Mouse (Mus musculus) granulocyte monocyte progenitor cell, adult 5-6 weeks (primary cell): ENCODE results near the gene Hspe1. TPM values are rescaled to one million over a fixed set of nuclear protein-coding genes. Genes with fewer than 3 reads are reported as not detected.
A peak's percentile ranks its signal among the peaks of the same experiment; 100 is the strongest.

Experiments used
- ATAC-seq: replicated peaks from 2 replicates; pipeline ENCODE4 v1.8.0; 2016; ENCODE audit warnings: mild to moderate bottlenecking, moderate TSS enrichment, inconsistent platforms; ENCODE audit not compliant: poor library complexity, severe bottlenecking
- total RNA-seq, 2 experiments: library from RNA; stranded (forward) in 1 of 2; stranded (reverse) in 1 of 2; fragments of 200-712, 200-1000 nt in 1 of 2; fragments of >200 nt in 1 of 2; fragmentation: Nextera tagmentation in 1 of 2; gene quantifications; 2 replicates each; pipeline ENCODE4 v1.2.3; 2014 to 2017

Hspe1 gene
- total RNA-seq, 2 experiments from 2014 or later = 468 to 471 TPM

- peak; percentile 44 for ATAC-seq
Observed at GRCm38 (mm10) chr1:55131424-55132014, 43.6 kb downstream of the Hspe1 start.

- no peak for ATAC-seq
Observed at GRCm38 (mm10) chr1:55132308-55132707, 44.4 kb downstream of the Hspe1 start.

- no peak for ATAC-seq
Observed at GRCm38 (mm10) chr1:55133173-55133572, 45.2 kb downstream of the Hspe1 start.

GRCm38 (mm10) chr1:55134301-55134700 is 46.4 kb downstream of the Hspe1 start:
- no peak for ATAC-seq

GRCm38 (mm10) chr1:55135846-55136245 is 47.9 kb downstream of the Hspe1 start:
- ATAC-seq = no peak

Other genes with a start within 250 kb of the Hspe1 start
- gene Ankrd44, start 161.7 kb upstream of the Hspe1 start, total RNA-seq (2014; fragmentation: Nextera tagmentation) = 99.4 and 128 TPM in 2 replicates
- gene Ankrd44, start 161.7 kb upstream of the Hspe1 start, total RNA-seq (2017) = 77.5 and 82.6 TPM in 2 replicates
- 213 and 218 TPM in 2 replicates for gene Sf3b1, start 60.7 kb upstream of the Hspe1 start, total RNA-seq (2014; fragmentation: Nextera tagmentation)
- 254 and 282 TPM in 2 replicates for gene Sf3b1, start 60.7 kb upstream of the Hspe1 start, total RNA-seq (2017)
- 13.5 and 20.2 TPM in 2 replicates for gene Coq10b, start 35.4 kb upstream of the Hspe1 start, total RNA-seq (2014; fragmentation: Nextera tagmentation)
- 14.0 and 15.2 TPM in 2 replicates for gene Coq10b, start 35.4 kb upstream of the Hspe1 start, total RNA-seq (2017)
- 291 and 340 TPM in 2 replicates for gene Hspd1, start 111 bp downstream of the Hspe1 start, total RNA-seq (2014; fragmentation: Nextera tagmentation)
- 555 and 596 TPM in 2 replicates for gene Hspd1, start 111 bp downstream of the Hspe1 start, total RNA-seq (2017)
- gene Mob4, start 43.1 kb downstream of the Hspe1 start, total RNA-seq (2014; fragmentation: Nextera tagmentation) = 42.9 and 43.9 TPM in 2 replicates
- gene Mob4, start 43.1 kb downstream of the Hspe1 start, total RNA-seq (2017) = 32.6 and 49.7 TPM in 2 replicates
- 0.73 and 4.4 TPM in 2 replicates for gene Rftn2, start 138.7 kb downstream of the Hspe1 start, total RNA-seq (2014; fragmentation: Nextera tagmentation)
- 1.9 and 7.0 TPM in 2 replicates for gene Rftn2, start 138.7 kb downstream of the Hspe1 start, total RNA-seq (2017)
- 6.7 and 7.3 TPM in 2 replicates for gene Mars2, start 149.0 kb downstream of the Hspe1 start, total RNA-seq (2014; fragmentation: Nextera tagmentation)
- gene Mars2, start 149.0 kb downstream of the Hspe1 start, total RNA-seq (2017) = 7.7 and 9.0 TPM in 2 replicates